Mouse (Mus musculus) stomach, postnatal 0 days (tissue): Measurements from ENCODE around the gene Catsperz. TPM values are rescaled to one million over a fixed set of nuclear protein-coding genes. Genes with fewer than 3 reads are reported as not detected.
A peak's percentile ranks its signal among the peaks of the same experiment; 100 is the strongest.

ENCODE experiments used
- ATAC-seq: fragments of 200-750 bp; cut with Nextera tagmentation; 2 replicates; pipeline ENCODE4 v1.8.0; 2017; ENCODE audit not compliant: low FRiP score, low TSS enrichment
- DNase-seq: peaks from one replicate; pipeline ENCODE4 v3.0.0-alpha.2; 2016; ENCODE audit warnings: low spot score
- H3K27ac ChIP-seq: fragments of 300-500 bp; sonication (generic); replicated peaks from 2 replicates; pipeline ENCODE4 v1.5.1; 2014; ENCODE audit warnings: mild to moderate bottlenecking, control low read depth
- H3K27me3 ChIP-seq: fragments of 300-500 bp; sonication (generic); 2 replicates; pipeline ENCODE4 v1.6.1; 2014; ENCODE audit warnings: low read length; ENCODE audit not compliant: control insufficient read depth, insufficient read depth
- H3K36me3 ChIP-seq: fragments of 300-500 bp; sonication (generic); 2 replicates; pipeline ENCODE4 v1.6.1; 2014; ENCODE audit warnings: low read length, mixed read lengths; ENCODE audit not compliant: control insufficient read depth, insufficient read depth
- H3K4me1 ChIP-seq: fragments of 300-500 bp; sonication (generic); replicated peaks from 2 replicates; pipeline ENCODE4 v1.6.1; 2014; ENCODE audit warnings: antibody characterized with exemption; ENCODE audit not compliant: control insufficient read depth, insufficient read depth
- H3K4me2 ChIP-seq: fragments of 300-500 bp; sonication (generic); replicated peaks from 2 replicates; pipeline ENCODE4 v1.6.1; 2014; ENCODE audit warnings: low read depth, mild to moderate bottlenecking, control low read depth, moderate library complexity
- H3K4me3 ChIP-seq: fragments of 300-500 bp; sonication (generic); 2 replicates; pipeline ENCODE4 v1.5.1; 2014; ENCODE audit warnings: low read depth, low read length, control low read depth
- H3K9ac ChIP-seq: fragments of 300-500 bp; sonication (generic); 2 replicates; pipeline ENCODE4 v1.6.1; 2014; ENCODE audit warnings: mild to moderate bottlenecking, low read length, control low read depth, mixed read lengths
- H3K9me3 ChIP-seq: fragments of 300-500 bp; sonication (generic); 2 replicates; pipeline ENCODE4 v1.6.1; 2016; ENCODE audit warnings: low read length; ENCODE audit not compliant: control insufficient read depth
- CTCF ChIP-seq: IDR thresholded peaks from 2 replicates; pipeline ENCODE4 v1.5.1; 2016; ENCODE audit warnings: antibody characterized with exemption, low read depth, mild to moderate bottlenecking, moderate library complexity
- EP300 ChIP-seq: optimal IDR thresholded peaks from 2 replicates; pipeline ENCODE3; 2016; ENCODE audit warnings: antibody characterized with exemption
- WGBS: fragments of 180-500 bp; shearing (Covaris S2); extraction: QIAGEN DNeasy Blood & Tissue Kit; methylation state at CpG from one replicate; pipeline ENCODE4 v1.1.7; 2014; 5-methylcytosine and 5-hydroxymethylcytosine counted together
- polyA plus RNA-seq: library from polyadenylated mRNA; unstranded; fragments of >200 nt; fragmentation: Nextera tagmentation; extraction: Ambion mirVana; gene quantifications from 2 replicates; pipeline ENCODE4 v1.2.1, GENCODE M21; 2015

The Catsperz gene
- polyA plus RNA-seq, 1 experiment from 2014 or later = 4.5 TPM

DNA sequence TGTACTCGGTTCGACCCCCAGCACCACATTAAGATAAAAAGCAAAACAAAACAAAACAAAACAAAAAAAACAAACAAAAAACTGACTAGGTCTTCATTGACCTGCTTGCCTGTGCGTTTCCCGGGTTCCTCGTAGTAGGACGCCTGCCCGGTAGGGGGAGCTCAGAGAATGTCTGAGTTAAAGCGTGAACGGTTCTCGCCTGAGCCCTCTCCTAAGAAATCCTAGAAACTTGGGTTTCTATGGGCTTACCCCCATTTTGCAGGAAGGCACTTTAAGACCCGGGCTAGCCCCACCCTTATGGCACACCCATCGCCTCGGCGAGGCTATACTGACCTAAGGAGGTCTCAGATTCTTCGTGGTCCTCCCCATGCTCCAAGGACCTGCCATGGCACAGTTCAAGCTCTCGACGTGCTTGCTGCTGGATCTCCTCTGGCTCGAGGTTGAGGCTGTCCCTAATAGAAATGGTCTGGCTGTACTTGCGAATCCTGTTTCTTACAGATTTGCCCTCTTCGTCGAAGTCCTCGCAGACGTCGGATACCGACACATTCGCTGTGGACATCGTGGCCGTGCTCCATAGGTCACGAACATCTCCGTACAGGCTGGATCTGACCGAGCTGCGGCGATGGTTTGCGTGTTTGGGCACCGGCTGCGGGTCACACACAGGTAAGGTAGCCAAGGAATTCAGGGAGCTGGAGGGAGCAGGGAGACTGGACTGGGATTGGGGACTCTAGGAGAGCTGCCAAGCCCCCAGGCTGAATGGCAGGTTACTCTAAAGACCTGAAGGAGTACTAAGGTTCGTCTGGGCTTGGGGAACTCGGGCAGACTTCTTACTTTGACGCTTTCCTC lies 496 bp downstream of the Catsperz start:
- H3K27me3 ChIP-seq = no peaks in the 10 kb centered on the region
- no peaks in the 10 kb centered on the region for H3K36me3 ChIP-seq
- peak overlapping the region; percentile 24 for H3K4me3 ChIP-seq
- no peak overlapping the region; the same call in 1 of the 2 replicates for H3K27ac ChIP-seq
- H3K9me3 ChIP-seq = no peaks in the 10 kb centered on the region
- TF ChIP-seq CTCF (peak; percentile 85), EP300 (no peak)
- H3K4me2 ChIP-seq = peak overlapping the region; percentile 49
- 5% methylated on average over 39 of the region's 39 CpGs for WGBS
- peak; percentile 84 for DNase-seq
- H3K4me1 ChIP-seq = peaks cover 16% of the 10 kb centered on the region
- H3K9ac ChIP-seq = peak overlapping the region; percentile 38
- no peak for ATAC-seq

- peak overlapping the region; percentile 70 for H3K4me2 ChIP-seq
- DNase-seq (no peak), ATAC-seq (no peak)
- H3K9me3 ChIP-seq = no peaks in the 10 kb centered on the region
- H3K4me1 ChIP-seq = peaks cover 16% of the 10 kb centered on the region
- 65% methylated on average over 6 of the region's 6 CpGs for WGBS
- no peak for TF ChIP-seq EP300
- TF ChIP-seq CTCF = no peak
- H3K27ac ChIP-seq = peak overlapping the region; percentile 74
- H3K36me3 ChIP-seq = no peaks in the 10 kb centered on the region
- no peak overlapping the region for H3K4me3 ChIP-seq
- H3K27me3 ChIP-seq = no peaks in the 10 kb centered on the region
- no peak overlapping the region for H3K9ac ChIP-seq
Observed at GRCm38 (mm10) chr19:6922901-6923735, 2.1 kb downstream of the Catsperz start.

- WGBS = under 1% methylated on average over 51 of the region's 66 CpGs
Observed at GRCm38 (mm10) chr19:6921647-6922567, 3.3 kb downstream of the Catsperz start, which contains the start of gene Esrra. Esrra (minus strand) TSS chr19:6921813.

DNA sequence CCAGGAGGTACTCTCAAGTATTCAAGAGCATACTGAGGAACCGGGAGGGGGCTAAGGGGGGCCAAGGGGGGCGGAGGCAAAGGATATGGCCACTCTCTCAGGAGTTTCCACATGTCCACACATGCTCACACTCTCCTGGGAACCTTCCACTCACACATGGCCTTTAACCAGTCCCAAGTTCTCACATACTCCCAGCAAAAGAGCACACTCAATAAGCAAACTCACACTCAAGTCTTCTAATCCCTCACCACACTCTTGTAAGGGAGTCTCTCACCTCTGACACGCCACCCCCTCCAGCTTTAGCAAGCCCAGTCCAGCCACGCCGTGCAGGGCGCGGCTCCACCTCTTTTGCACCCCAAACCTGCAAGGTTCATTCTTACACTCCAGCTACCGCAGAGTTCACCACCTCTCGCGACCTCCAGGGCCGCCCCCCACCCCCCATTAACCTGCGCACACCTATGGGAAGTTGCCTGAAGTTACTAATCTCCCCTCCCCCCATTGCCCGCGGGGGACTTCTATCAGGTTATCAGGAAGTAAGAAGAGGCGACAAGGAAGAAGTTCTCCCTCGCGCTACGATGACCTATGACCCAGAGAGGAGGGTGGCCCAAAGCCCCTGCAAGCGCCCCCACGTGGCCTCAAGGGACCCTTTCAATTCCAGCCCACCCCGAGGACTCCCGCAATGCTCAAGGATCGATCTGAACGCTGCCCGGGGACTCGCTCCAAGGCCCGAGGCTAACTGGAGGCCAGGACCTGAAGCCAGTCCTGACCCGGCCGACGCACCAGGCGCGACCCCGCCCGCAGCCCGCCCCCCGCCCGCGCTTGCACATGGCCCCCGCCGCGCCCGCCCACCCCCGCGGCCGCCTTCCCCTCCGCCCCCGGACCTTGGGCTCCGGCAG lies 4.2 kb downstream of the Catsperz start:
- Histone ChIP-seq H3K36me3 (no peaks in the 10 kb centered on the region), H3K4me3 (peak overlapping the region; percentile 75), H3K27ac (peak overlapping the region; percentile 95), H3K4me2 (peak overlapping the region; percentile 87), H3K9ac (peak overlapping the region; percentile 79), H3K4me1 (peaks cover 16% of the 10 kb centered on the region), H3K27me3 (no peaks in the 10 kb centered on the region), H3K9me3 (no peaks in the 10 kb centered on the region)
- DNase-seq = peak; percentile 67
- TF ChIP-seq EP300 (no peak), CTCF (peak; percentile 44)
- peak; percentile 5; the same call in 1 of the 2 replicates for ATAC-seq
- under 1% methylated on average over 47 of the region's 48 CpGs for WGBS

More at GRCm38 (mm10) chr19:6921647-6922567, 3.3 kb downstream of the Catsperz start, which contains the start of gene Esrra:
- H3K9me3 ChIP-seq = no peaks in the 10 kb centered on the region
- ATAC-seq (peak; percentile 95), DNase-seq (peak; percentile 100)
- no peaks in the 10 kb centered on the region for H3K36me3 ChIP-seq
- peak within 1 kb of the TSS; percentile 87 for H3K4me2 ChIP-seq
- H3K27me3 ChIP-seq = no peaks in the 10 kb centered on the region
- H3K9ac ChIP-seq = peak within 1 kb of the TSS; percentile 79
- peak within 1 kb of the TSS; percentile 95 for H3K27ac ChIP-seq
- no peak for TF ChIP-seq EP300
- TF ChIP-seq CTCF = peak; percentile 26
- peak within 1 kb of the TSS; percentile 75 for H3K4me3 ChIP-seq
- H3K4me1 ChIP-seq = peaks cover 16% of the 10 kb centered on the region
